Mouse (Mus musculus) kidney, postnatal 14 days (tissue): Measurements from ENCODE around the gene Gm15093.
"Not testable (repeated sequence)": the region's sequence is repeated elsewhere in the genome, so short reads cannot be mapped to it uniquely, and the experiment has no call there.

Experiments
- DNase-seq: peaks from one replicate; pipeline ENCODE4 v3.0.0; 2022; ENCODE audit warnings: mixed read lengths

Gene Gm15093

GRCm38 (mm10) chrX:149272077-149272476, at the start of gene Gm15093:
Gm15093 (plus strand) TSS chrX:149272377.
- DNase-seq: not testable (repeated sequence)
